Mouse (Mus musculus): ENCODE data around the gene Lrrc26. TPM values are rescaled to one million over a fixed set of nuclear protein-coding genes. Genes with fewer than 3 reads are reported as not detected.
"Not testable (repeated sequence)": the region's sequence is repeated elsewhere in the genome, so short reads cannot be mapped to it uniquely, and the experiment has no call there.

The Lrrc26 gene
- not detected in 2 replicates for polyA plus RNA-seq (2016; fragmentation: Nextera tagmentation; extraction: Ambion mirVana)

DNA sequence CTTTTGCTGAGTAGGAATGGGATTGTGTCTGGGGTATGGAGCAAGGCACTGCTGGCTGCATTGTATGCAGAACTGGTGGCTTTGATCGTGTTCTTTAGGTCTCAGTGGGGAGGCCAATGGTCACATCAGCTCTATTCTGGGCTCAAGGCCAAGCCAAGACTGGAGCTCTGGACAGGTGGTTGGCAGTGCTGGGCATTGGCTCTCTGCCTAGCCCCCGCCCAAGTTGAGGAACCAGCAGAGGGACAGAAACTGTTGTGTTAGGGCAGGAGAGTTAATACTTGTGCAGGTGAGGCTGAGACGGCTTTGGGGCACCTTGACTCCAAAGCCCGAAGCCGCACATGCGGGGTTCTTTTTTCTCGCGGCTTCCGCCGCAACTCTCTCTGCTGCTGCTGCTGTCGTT is at the start of gene Lrrc26:
Lrrc26 (plus strand) TSS at position 265 of the 400 bp plus-strand sequence.
- 9% methylated on average over 11 of the region's 11 CpGs for WGBS
- no peak for DNase-seq (ENCODE audit: low spot score)

DNA sequence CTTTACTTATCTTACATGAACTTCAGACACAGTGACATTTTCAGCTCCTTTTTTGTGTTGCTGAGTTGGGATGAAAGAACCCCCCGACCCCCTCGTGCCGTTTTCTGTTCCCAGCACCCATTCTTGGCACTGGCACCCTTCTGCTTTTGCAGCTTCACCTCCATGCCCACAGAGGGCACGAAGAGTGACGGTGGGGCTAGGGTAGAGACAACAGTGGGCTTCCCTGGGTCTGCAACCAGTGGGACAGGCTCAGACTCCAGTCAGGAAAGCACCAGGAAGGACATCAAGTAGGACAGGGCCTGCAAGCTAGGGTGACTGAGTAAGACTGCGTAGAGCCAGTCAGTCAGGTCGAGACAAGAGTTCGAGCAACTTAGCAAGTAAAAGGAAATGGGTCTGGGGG is 49.4 kb upstream of the Lrrc26 start:
- WGBS, result 48% methylated on average over 8 of the region's 8 CpGs
- Histone ChIP-seq H3K9me3 (no peaks in the 10 kb centered on the region), H3K4me1 (peaks cover 36% of the 10 kb centered on the region), H3K36me3 (peaks cover 6% of the 10 kb centered on the region; the same call in 1 of the 2 replicates), H3K27me3 (ENCODE audit: insufficient read depth, poor library complexity, severe bottlenecking) (peaks cover 60% of the 10 kb centered on the region), H3K27ac (peak overlapping the region; percentile 78), H3K4me3 (peak overlapping the region; percentile 70)
- DNase-seq (ENCODE audit: low spot score), result no peak

More for the DNA sequence above, at the start of gene Lrrc26:
- H3K27ac ChIP-seq, result no peak within 1 kb of the TSS
- H3K4me1 ChIP-seq, result peaks cover 28% of the 10 kb centered on the region
- peaks cover 90% of the 10 kb centered on the region for H3K27me3 ChIP-seq (ENCODE audit: insufficient read depth, poor library complexity, severe bottlenecking)
- H3K4me3 ChIP-seq, result peak within 1 kb of the TSS; percentile 36
- H3K9me3 ChIP-seq, result no peaks in the 10 kb centered on the region
- peaks cover 18% of the 10 kb centered on the region for H3K36me3 ChIP-seq

DNA sequence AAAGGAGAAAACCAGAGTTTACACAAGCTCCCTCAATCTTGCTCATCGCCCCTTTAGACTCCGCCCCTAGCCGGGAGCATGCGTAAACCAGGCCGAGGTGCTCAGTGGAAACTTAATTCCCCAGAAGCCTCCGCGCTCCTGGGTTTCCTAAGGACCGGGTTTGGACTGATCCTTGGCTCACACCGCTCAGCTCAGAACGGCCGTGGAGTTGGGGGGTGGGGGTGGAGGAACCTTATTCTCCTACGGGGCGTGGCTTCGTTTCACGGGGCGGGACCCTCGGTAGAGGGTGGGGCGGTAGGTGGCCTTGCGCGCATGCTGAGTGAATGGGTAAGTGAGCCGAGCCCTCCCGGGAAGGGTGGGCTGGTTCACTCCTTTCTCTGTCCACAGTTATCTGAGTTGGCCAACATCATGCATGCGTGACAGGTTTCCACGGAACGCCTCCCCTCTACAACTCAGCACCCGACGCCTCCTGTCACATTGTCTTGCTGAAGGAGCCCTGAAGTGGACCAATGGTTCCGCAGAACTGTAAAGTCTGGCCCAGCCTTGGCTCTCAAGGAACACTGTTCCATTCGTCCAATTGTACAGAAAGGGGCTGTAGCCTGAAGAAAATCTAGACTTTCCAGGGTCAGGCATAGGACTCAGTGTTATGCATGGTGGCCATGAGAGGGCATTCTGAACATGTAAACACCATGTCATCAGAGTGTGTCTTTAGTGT is 48.8 kb upstream of the Lrrc26 start:
- 2% methylated on average over 29 of the region's 29 CpGs for WGBS
- peaks cover 11% of the 10 kb centered on the region; the same call in 1 of the 2 replicates for H3K36me3 ChIP-seq
- H3K9me3 ChIP-seq, result no peaks in the 10 kb centered on the region
- H3K4me3 ChIP-seq, result peak overlapping the region; percentile 70
- peaks cover 36% of the 10 kb centered on the region for H3K4me1 ChIP-seq
- peak; percentile 90 for DNase-seq (ENCODE audit: low spot score)
- peak overlapping the region; percentile 78 for H3K27ac ChIP-seq
- H3K27me3 ChIP-seq (ENCODE audit: insufficient read depth, poor library complexity, severe bottlenecking), result peaks cover 55% of the 10 kb centered on the region

DNA sequence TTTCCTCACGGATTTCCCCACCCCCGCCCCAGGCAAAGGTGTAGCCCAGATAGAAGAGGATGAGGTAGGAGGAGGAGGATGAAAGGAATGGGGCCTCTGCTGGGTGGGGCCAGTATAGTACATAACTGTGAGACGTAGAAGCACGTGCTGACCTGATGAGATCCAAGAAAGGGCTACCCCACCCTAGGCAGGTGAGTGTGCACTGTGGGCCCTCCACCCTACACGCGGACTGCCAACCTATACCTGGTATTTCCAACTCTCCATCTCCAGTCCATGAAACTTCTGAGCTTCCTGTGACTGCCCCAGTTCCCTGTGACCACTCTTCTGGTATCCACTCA is 48.3 kb upstream of the Lrrc26 start:
- Histone ChIP-seq H3K9me3 (no peaks in the 10 kb centered on the region), H3K4me1 (peaks cover 34% of the 10 kb centered on the region), H3K4me3 (peak overlapping the region; percentile 70), H3K36me3 (peaks cover 16% of the 10 kb centered on the region; the same call in 1 of the 2 replicates), H3K27me3 (ENCODE audit: insufficient read depth, poor library complexity, severe bottlenecking) (peaks cover 49% of the 10 kb centered on the region), H3K27ac (no peak overlapping the region)
- WGBS, result 23% methylated on average over 6 of the region's 6 CpGs
- no peak for DNase-seq (ENCODE audit: low spot score)

DNA sequence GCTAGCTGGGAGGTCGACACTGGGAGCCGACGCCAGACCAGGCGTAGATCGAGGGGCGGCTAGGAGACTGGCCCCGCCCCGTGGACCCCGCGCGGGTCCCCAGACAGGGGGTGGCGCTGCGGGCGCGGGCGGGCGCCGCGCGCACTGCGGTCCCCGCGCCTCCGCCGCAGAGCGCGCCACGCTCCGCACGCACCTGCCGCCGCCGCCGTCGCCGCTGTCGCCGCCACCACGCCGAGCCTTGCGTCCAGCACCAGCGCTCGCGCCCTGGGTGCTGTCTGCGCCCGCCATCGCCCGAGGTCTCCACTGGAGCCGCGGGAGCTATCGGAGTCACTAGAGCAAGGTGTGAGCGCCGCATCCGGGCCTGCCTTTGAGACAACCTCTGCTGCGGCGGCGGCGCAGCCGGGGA is 47.6 kb upstream of the Lrrc26 start, which contains the start of the genes Rnf208 and Cysrt1:
Rnf208 (plus strand) TSS at position 155 of the 406 bp plus-strand sequence.
Cysrt1 (minus strand) TSS at position 352 of the 406 bp plus-strand sequence.
- peaks cover 19% of the 10 kb centered on the region; the same call in 1 of the 2 replicates for H3K36me3 ChIP-seq
- peaks cover 30% of the 10 kb centered on the region for H3K4me1 ChIP-seq
- no peak for DNase-seq (ENCODE audit: low spot score)
- under 1% methylated on average over 59 of the region's 59 CpGs for WGBS
- peaks cover 46% of the 10 kb centered on the region for H3K27me3 ChIP-seq (ENCODE audit: insufficient read depth, poor library complexity, severe bottlenecking)
- H3K27ac ChIP-seq, result peak within 1 kb of the TSS; percentile 81
- peak within 1 kb of the TSS; percentile 70 for H3K4me3 ChIP-seq
- H3K9me3 ChIP-seq, result no peaks in the 10 kb centered on the region

DNA sequence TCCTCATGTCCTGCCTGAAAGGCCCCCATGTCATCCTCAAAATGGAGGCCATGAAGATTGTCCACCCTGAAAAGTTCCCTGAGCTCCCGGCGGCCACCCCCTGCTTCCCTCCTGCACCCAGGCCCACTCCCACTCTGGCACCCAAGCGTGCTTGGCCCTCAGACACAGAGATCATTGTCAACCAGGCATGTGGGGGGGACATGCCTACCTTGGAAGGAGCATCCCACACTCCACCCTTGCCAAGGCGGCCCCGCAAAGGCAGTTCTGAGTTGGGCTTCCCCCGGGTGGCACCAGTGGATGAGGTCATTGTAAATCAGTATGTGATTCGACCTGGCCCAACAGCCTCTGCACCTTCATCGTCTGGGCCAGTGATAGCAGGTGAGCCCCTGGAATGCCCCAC is 46.4 kb upstream of the Lrrc26 start:
- Histone ChIP-seq H3K9me3 (no peaks in the 10 kb centered on the region), H3K27ac (no peak overlapping the region), H3K27me3 (ENCODE audit: insufficient read depth, poor library complexity, severe bottlenecking) (peaks cover 37% of the 10 kb centered on the region), H3K4me3 (peak overlapping the region; percentile 70; the same call in 1 of the 2 replicates), H3K36me3 (peaks cover 31% of the 10 kb centered on the region), H3K4me1 (peaks cover 30% of the 10 kb centered on the region)
- no peak for DNase-seq (ENCODE audit: low spot score)
- WGBS, result 80% methylated on average over 8 of the region's 8 CpGs

DNA sequence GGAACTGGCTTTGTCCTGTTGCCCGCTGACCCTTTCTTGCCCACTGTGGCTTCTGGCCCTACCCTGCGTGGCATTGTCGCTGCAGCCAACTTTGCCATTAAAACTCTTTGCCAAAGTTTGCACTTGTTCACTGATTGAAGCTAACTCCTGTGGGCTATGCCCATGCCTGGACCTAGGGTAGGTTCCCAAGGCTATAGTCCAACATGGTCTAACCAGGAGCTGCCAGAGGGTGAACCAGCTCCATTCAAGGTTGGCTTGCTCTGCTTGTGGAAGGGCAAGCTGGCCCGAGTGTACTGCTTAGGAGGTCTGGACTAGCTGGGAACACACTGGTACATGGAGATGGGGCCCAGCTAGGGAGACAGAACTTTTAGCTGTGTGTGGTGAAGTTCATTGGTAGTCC is 45.6 kb upstream of the Lrrc26 start:
- peaks cover 39% of the 10 kb centered on the region for H3K36me3 ChIP-seq
- 85% methylated on average over 4 of the region's 4 CpGs for WGBS
- H3K4me3 ChIP-seq, result no peak overlapping the region
- H3K27ac ChIP-seq, result no peak overlapping the region
- no peaks in the 10 kb centered on the region for H3K9me3 ChIP-seq
- no peak for DNase-seq (ENCODE audit: low spot score)
- H3K27me3 ChIP-seq (ENCODE audit: insufficient read depth, poor library complexity, severe bottlenecking), result peaks cover 37% of the 10 kb centered on the region
- peaks cover 30% of the 10 kb centered on the region for H3K4me1 ChIP-seq

DNA sequence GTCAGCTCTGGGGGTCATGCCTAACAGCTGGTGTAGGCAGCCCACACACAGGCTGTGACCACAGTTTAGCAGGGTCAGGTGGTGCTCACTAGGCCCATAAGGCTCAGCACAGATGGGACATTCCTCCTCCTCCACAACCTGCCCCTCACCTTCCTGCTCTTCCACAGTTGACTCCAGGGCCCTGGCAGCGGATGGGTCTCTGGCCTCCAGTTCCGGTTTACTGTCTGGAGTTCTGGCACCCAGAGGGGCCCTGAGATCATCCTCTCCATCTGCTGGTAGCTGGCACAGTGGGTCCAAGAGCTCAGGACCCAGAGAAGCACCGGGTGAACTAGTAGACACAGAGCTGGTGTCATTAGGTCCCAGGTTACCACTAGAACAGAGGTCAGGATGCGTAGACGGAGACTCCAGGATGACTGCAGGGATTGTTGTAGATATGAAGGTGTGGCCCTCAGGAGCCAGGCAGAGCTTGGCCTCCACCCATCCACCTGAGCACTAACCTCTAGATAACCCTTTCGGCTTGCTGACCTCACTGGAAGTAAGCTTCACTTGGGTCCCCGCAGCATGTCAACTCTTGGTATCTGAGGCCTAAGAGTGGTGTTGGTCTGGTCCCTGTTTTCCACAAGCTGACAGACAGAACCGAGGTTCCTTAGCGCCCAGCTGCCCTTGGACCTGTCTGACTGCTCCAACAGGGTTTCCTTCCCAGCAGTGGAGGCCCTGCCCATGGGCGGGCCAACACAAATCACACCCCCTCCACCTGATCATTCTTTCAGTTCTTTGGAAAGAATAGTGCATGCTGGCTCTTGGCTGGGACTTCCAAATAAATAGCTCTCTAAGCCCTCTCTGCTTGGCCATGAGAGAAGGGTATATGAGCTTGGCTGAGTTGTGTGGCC is 43.3 kb upstream of the Lrrc26 start, which contains the start of gene AL732309.1:
AL732309.1 (minus strand) TSS at position 681 of the 890 bp plus-strand sequence.
- 81% methylated on average over 10 of the region's 10 CpGs for WGBS
- H3K4me1 ChIP-seq, result peaks cover 17% of the 10 kb centered on the region
- H3K36me3 ChIP-seq, result peaks cover 61% of the 10 kb centered on the region
- H3K4me3 ChIP-seq, result no peak within 1 kb of the TSS
- peaks cover 30% of the 10 kb centered on the region for H3K27me3 ChIP-seq (ENCODE audit: insufficient read depth, poor library complexity, severe bottlenecking)
- no peak within 1 kb of the TSS for H3K27ac ChIP-seq
- no peak for DNase-seq (ENCODE audit: low spot score)
- no peaks in the 10 kb centered on the region for H3K9me3 ChIP-seq

DNA sequence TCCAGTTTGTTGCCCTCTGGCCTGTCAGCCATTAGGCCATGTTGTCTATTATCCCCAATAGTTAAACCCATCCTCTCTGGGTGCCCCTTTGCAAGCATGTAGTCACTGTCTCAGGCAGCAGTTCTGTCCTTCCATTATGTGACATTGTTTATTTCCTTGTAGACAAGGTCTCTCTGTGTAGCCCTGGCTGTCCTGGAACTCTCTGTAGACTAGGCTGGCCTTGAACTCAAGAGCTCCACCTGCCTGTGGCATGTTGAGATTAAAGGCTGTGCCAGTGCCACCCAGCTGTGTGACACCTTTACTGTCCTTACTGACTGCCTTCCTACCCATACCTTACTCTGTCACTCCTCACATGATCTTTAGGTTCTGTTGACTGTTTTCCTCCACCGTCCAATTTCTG is 37.4 kb upstream of the Lrrc26 start:
- no peak overlapping the region for H3K4me3 ChIP-seq
- H3K9me3 ChIP-seq, result no peaks in the 10 kb centered on the region
- H3K27ac ChIP-seq, result no peak overlapping the region
- H3K4me1 ChIP-seq, result peaks cover 13% of the 10 kb centered on the region
- peaks cover 56% of the 10 kb centered on the region for H3K36me3 ChIP-seq
- no peaks in the 10 kb centered on the region for H3K27me3 ChIP-seq (ENCODE audit: insufficient read depth, poor library complexity, severe bottlenecking)
- no peak for DNase-seq (ENCODE audit: low spot score)
- WGBS, result 90% methylated on average over 1 of the region's 1 CpGs

DNA sequence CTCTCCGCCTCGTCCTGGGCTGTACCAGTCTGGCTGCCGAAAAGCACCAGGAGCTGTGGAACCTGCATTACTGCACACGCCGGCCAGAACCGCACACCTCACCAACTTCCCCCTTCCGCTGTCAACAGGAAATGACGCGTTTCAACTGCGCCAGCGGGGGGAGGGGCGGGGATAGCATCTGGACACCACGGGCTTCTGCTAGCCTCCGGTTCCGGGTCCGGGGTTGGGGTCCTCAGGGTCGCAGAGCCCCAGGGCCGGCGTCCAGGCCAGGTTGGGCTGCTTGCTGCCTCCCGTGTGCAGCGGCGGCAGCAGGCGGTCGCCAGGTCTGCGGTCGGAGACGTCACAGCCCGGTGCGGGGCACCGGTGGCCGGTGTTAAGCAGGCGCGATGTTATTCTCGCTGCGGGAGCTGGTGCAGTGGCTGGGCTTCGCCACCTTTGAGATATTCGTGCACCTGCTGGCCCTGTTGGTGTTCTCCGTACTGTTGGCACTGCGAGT is 34.4 kb upstream of the Lrrc26 start, which contains the start of gene Tmem203:
Tmem203 (plus strand) TSS at position 156 of the 496 bp plus-strand sequence.
- Histone ChIP-seq H3K9me3 (no peaks in the 10 kb centered on the region), H3K36me3 (peaks cover 26% of the 10 kb centered on the region), H3K27ac (peak within 1 kb of the TSS; percentile 94), H3K4me3 (peak within 1 kb of the TSS; percentile 84), H3K4me1 (peaks cover 13% of the 10 kb centered on the region), H3K27me3 (ENCODE audit: insufficient read depth, poor library complexity, severe bottlenecking) (no peaks in the 10 kb centered on the region)
- DNase-seq (ENCODE audit: low spot score), result peak; percentile 97
- under 1% methylated on average over 39 of the region's 39 CpGs for WGBS

DNA sequence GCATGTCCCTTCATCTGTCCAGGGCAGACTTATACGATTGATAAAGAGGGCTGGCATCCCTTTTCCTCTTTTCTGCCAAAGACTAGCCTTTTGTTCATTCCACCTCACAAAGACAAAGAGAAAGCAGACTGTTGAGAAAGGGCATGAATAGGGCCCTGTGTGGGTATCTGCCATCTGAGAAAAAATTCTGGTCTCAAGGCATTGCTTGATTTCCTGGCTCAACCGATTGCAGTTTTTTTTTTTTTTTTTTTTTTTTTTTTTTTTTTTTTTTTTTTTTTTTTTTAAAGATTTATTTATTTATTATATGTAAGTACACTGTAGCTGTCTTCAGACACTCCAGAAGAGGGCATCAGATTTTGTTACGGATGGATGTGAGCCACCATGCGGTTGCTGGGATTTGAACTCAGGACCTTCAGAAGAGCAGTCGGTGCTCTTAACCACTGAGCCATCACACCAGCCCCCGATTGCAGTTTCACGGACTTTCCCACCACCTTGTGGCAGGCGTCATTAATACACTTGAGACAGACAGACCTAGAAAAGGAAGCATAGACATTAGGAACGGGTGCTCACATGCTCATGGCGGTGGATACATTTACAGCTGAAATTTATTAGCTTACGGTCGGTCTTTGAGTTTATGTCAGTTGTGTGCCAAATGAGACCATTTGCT is 33.1 kb upstream of the Lrrc26 start:
- H3K27ac ChIP-seq; H3K27me3 ChIP-seq (ENCODE audit: insufficient read depth, poor library complexity, severe bottlenecking); DNase-seq (ENCODE audit: low spot score); H3K9me3 ChIP-seq: not testable (repeated sequence)
- Histone ChIP-seq H3K4me3 (peak overlapping the region; percentile 84), H3K36me3 (peaks cover 15% of the 10 kb centered on the region), H3K4me1 (peaks cover 13% of the 10 kb centered on the region)
- WGBS, result 59% methylated on average over 12 of the region's 12 CpGs

DNA sequence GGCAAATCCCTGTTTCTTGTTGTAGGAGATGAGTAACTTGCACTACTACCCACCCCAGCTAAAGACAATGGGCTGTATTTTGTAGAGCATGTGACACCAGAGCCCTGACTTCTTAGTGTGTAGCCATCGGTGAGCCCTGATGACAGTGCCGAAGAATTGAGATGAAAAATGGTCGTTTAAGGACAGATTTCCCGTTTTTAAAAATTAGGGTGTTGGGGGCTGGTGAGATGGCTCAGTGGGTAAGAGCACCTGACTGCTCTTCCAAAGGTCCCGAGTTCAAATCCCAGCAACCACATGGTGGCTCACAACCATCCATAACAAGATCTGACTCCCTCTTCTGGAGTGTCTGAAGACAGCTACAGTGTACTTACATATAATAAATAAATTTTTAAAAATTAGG is 32.5 kb upstream of the Lrrc26 start:
- WGBS, result 79% methylated on average over 5 of the region's 5 CpGs
- H3K4me1 ChIP-seq, result peaks cover 13% of the 10 kb centered on the region
- DNase-seq (ENCODE audit: low spot score); H3K27me3 ChIP-seq (ENCODE audit: insufficient read depth, poor library complexity, severe bottlenecking); H3K27ac ChIP-seq; H3K36me3 ChIP-seq; H3K9me3 ChIP-seq; H3K4me3 ChIP-seq: not testable (repeated sequence)
